Mouse (Mus musculus) spleen, adult 2 months (tissue): Measurements from ENCODE around the gene Sv2a.
A peak's percentile ranks its signal among the peaks of the same experiment; 100 is the strongest.

Experiments
- CTCF ChIP-seq: fragments of 200-500 bp; IDR thresholded peaks from 2 replicates; pipeline ENCODE4 v1.5.1; 2011; ENCODE audit warnings: mild to moderate bottlenecking, inconsistent platforms; ENCODE audit not compliant: insufficient read depth, insufficient read length, insufficient replicate concordance; ENCODE audit errors: extremely low read depth
- POLR2A ChIP-seq: fragments of 200-500 bp; IDR thresholded peaks from 2 replicates; pipeline ENCODE4 v1.6.1; 2011; ENCODE audit warnings: low read depth, low read length, inconsistent platforms

- no peak for TF ChIP-seq CTCF
- peak; percentile 90 for TF ChIP-seq POLR2A
Measured at GRCm38 (mm10) chr3:96197129-96197749, 16.3 kb downstream of the Sv2a start.
